Mouse (Mus musculus) olfactory bulb, adult 2 months (tissue): Measurements from ENCODE around the gene Efna5. TPM values are rescaled to one million over a fixed set of nuclear protein-coding genes. Genes with fewer than 3 reads are reported as not detected.

Source experiments
- H3K27ac ChIP-seq: fragments of 200-500 bp; 2 replicates; pipeline ENCODE4 v1.5.1; 2012; ENCODE audit warnings: low read depth, low read length; ENCODE audit not compliant: insufficient read depth
- H3K4me1 ChIP-seq: fragments of 200-500 bp; 2 replicates; pipeline ENCODE4 v1.6.1; 2012; ENCODE audit warnings: low read length; ENCODE audit not compliant: control insufficient read depth, insufficient read depth
- H3K4me3 ChIP-seq: fragments of 200-500 bp; 2 replicates; pipeline ENCODE4 v1.5.1; 2012; ENCODE audit warnings: mild to moderate bottlenecking, low read depth, low read length, moderate library complexity; ENCODE audit not compliant: insufficient read depth
- CTCF ChIP-seq: fragments of 200-500 bp; IDR thresholded peaks from 2 replicates; pipeline ENCODE4 v1.5.1; 2012; ENCODE audit warnings: low read depth, mild to moderate bottlenecking, low read length, moderate library complexity; ENCODE audit not compliant: insufficient read depth
- POLR2A ChIP-seq: fragments of 200-500 bp; IDR thresholded peaks from 2 replicates; pipeline ENCODE4 v1.6.1; 2012; ENCODE audit warnings: mild to moderate bottlenecking, low read depth, low read length, moderate library complexity; ENCODE audit not compliant: insufficient read depth
- WGBS: fragments of 180-500 bp; shearing (Covaris S2); methylation state at CpG from one replicate; pipeline ENCODE4 v1.1.7; 2018; 5-methylcytosine and 5-hydroxymethylcytosine counted together
- polyA plus RNA-seq: library from polyadenylated mRNA; stranded (reverse); fragments of >200 nt; gene quantifications from 2 replicates; pipeline ENCODE4 v1.2.4, GENCODE M21; 2012; ENCODE audit warnings: low replicate concordance; ENCODE audit not compliant: missing spikeins, insufficient read depth, insufficient read length

Gene Efna5
- polyA plus RNA-seq, 1 experiment, result not detected

- H3K4me1 ChIP-seq, result peaks cover 9% of the 10 kb centered on the region; the same call in 1 of the 2 replicates
- WGBS, result 26% methylated on average over 18 of the region's 18 CpGs
- TF ChIP-seq POLR2A (no peak), CTCF (no peak)
- 0 out of 2 replicates have a peak overlapping the region, but pooled peaks have one; percentile 33 for H3K27ac ChIP-seq
- no peak overlapping the region for H3K4me3 ChIP-seq
Measured at GRCm38 (mm10) chr17:62607304-62607914, 273.7 kb downstream of the Efna5 start.

DNA sequence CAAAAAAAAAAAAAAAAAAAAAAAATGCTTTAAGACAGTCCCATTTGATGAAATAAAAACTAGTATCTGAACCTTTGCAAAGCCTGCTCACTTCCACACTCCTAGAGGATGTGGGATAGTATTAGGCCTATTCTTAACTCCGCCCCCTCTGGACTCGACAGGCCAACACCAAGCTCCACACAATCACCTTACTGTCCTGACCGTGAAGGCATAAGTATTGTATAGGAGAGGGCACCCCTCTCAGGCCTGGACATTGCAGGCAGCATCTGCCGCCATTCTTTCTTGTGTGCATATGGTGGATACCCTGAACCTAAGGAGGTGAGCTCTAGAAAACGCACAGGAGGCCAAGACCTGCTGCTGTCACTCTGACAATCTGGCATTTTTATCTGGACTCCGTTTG is 274.4 kb downstream of the Efna5 start:
- WGBS, result 86% methylated on average over 6 of the region's 6 CpGs
- no peak overlapping the region for H3K4me3 ChIP-seq
- H3K27ac ChIP-seq, result no peak overlapping the region
- TF ChIP-seq CTCF (no peak), POLR2A (no peak)
- H3K4me1 ChIP-seq, result peaks cover 9% of the 10 kb centered on the region; the same call in 1 of the 2 replicates

DNA sequence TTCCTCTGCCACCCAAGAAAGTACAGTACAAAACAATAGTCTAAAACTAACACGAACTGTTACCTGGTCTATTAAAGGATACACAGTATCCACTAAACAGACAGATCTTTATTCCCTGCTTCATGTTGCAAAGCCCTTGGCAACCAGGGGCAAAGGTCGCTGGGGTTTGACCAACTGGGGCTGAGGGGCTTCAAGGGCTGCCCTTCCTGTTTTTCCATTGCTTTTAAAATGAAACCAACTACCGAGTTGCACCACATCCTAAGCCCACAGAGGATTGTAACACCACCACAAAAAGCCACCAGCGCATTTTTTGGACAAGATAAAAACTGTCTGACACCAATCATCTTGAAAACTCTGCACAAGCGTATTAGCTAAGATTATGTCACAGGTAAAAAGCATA is 276.8 kb downstream of the Efna5 start:
- H3K4me3 ChIP-seq, result no peak overlapping the region
- no peak for TF ChIP-seq POLR2A
- no peak for TF ChIP-seq CTCF
- WGBS, result 88% methylated on average over 5 of the region's 5 CpGs
- peaks cover 9% of the 10 kb centered on the region; the same call in 1 of the 2 replicates for H3K4me1 ChIP-seq
- H3K27ac ChIP-seq, result no peak overlapping the region

DNA sequence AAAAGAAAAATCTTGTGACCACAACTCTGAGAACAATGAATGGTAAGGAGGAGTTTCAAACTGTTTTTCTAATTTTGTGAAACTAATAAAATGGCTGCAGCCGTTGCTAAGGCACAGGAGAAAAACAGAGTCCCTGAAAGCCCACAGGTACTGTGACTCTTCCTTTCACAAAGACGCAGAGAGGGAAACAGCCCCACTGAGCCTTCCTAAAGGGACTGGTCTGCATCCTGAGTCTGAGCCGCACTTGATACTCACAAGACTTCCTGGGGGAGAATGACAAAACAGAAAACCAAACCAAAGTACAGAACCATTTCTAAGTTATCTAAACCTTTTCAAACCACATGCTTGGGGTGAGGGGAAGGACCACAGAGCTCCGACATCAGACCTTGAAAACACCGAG is 277.5 kb downstream of the Efna5 start:
- Histone ChIP-seq H3K4me3 (no peak overlapping the region), H3K27ac (no peak overlapping the region), H3K4me1 (peaks cover 9% of the 10 kb centered on the region; the same call in 1 of the 2 replicates)
- TF ChIP-seq CTCF, result no peak
- no peak for TF ChIP-seq POLR2A
- 72% methylated on average over 5 of the region's 5 CpGs for WGBS

DNA sequence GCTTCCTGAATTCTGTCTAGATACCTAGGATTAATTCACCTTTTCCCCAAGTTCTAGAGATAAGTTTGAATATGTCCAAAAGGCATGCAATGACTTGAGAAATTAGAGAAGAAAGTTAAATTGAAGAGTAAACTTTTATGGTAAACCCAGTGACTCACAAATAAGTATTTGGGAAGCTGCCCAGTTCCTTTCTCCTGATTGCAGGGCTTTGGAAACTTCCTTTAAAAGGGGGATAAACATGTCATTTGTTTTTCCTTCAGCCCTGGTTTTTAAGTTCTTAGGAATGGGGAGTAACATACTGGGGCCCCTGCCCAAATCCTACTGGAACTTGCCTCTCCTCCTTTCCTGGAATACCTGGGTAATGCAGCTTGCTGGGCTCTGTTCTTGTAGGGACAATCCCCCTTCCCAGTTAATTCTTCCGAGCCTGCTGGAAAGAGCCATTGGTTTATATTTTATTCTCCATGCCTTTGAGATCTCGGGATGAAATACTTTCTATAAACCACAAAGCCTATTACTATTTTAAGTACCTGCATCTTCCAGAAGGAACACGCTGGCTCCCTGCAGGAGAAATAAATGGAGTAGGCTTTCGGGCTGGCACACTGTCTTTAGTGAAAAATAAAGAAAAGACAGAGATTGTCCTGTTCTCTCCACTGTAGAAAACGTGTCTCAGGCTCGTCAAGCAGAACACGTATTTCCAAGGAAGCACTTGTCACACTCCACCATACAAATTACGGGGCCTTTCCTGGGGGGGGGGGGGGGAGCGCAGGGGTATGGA is 282.2 kb downstream of the Efna5 start:
- Histone ChIP-seq H3K4me1 (no peaks in the 10 kb centered on the region), H3K4me3 (no peak overlapping the region), H3K27ac (no peak overlapping the region)
- 15% methylated on average over 9 of the region's 9 CpGs for WGBS
- TF ChIP-seq POLR2A (no peak), CTCF (no peak)

GRCm38 (mm10) chr17:62592436-62593074 is 288.6 kb downstream of the Efna5 start:
- no peak overlapping the region for H3K27ac ChIP-seq
- WGBS, result 71% methylated on average over 5 of the region's 5 CpGs
- no peak for TF ChIP-seq CTCF
- no peak for TF ChIP-seq POLR2A
- no peak overlapping the region for H3K4me3 ChIP-seq
- H3K4me1 ChIP-seq, result no peaks in the 10 kb centered on the region

GRCm38 (mm10) chr17:62591581-62592435 is 289.3 kb downstream of the Efna5 start:
- Histone ChIP-seq H3K4me1 (no peaks in the 10 kb centered on the region), H3K4me3 (no peak overlapping the region), H3K27ac (no peak overlapping the region)
- TF ChIP-seq POLR2A (no peak), CTCF (no peak)
- 72% methylated on average over 10 of the region's 10 CpGs for WGBS

- TF ChIP-seq CTCF (no peak), POLR2A (no peak)
- 70% methylated on average over 9 of the region's 9 CpGs for WGBS
- Histone ChIP-seq H3K4me3 (no peak overlapping the region), H3K27ac (no peak overlapping the region), H3K4me1 (no peaks in the 10 kb centered on the region)
Measured at GRCm38 (mm10) chr17:62590685-62591460, 290.2 kb downstream of the Efna5 start.
